Mouse (Mus musculus): ENCODE measurements at regions not wholly inside any gene's neighbourhood (a gene's known extent, or its start where the extent isn't known, plus 50 kb on each side); places are given as distances from the start of the nearest gene placed in this dataset.

GRCm38 (mm10) chr7:70972023-70972400 lies 379.3 kb downstream of the Gm10295 start:
- DNase-seq, result peak; percentile 71 to 84

DNA sequence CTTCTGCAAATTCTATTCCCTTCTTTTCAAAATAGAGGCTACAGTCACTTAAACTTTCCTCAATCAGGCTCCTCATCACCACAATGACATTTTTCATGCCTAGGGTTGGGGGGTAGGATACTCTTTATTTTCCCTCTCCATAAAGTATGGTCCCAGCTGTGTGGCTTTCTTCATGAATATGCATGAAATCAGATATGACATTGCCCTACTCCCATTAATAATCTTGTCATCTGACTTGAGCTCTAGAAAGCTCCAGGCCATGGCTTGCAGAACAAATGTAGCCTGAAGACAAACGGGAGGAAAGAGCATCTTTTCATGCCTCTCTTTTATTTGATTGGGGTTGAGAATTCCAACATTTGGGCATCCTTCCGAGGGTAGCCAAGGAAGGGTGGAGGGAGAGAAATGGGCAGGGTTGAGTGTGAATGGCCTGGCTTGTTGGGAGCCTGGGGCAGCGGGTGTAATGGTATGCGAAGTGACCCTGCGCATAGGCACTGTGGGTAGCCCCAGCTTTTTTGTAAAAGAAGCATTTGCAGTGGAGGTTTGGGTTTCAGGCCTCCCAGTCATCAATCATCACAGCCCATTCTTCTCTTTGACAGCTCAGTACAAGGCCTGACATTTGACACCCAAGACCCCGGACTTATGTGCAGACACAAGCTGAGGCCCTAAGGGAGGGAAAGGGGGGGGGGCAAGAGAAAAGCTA lies 379.8 kb downstream of the Gm10295 start:
- peak in 1 of 2 experiments; percentile 12 for DNase-seq

GRCm38 (mm10) chr7:70952318-70952959 lies 398.8 kb downstream of the Gm10295 start:
- no peak for DNase-seq

- peak in 1 of 2 experiments; percentile 17 for DNase-seq
Measured at GRCm38 (mm10) chr7:70948281-70948680, 403.0 kb downstream of the Gm10295 start.

DNA sequence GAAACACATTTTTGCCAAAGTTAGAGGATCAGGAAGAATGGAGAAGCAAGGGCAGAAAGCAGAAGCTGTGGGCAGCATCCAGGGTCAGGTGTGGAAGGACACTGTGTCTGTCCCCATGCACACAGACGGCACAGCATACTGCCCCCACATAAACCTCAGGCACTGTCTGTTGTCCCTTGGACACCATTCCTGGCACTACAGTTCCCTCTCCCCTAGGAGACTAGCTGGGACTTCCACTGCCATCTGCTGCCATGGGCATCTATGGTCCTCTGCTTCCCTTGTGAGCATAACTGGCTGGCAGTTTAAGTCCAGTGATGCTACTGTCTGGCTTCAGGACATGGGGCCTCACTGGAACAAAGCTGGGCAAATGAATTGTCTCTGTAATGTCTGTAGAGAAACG lies 405.0 kb downstream of the Gm10295 start:
- no peak for DNase-seq

DNA sequence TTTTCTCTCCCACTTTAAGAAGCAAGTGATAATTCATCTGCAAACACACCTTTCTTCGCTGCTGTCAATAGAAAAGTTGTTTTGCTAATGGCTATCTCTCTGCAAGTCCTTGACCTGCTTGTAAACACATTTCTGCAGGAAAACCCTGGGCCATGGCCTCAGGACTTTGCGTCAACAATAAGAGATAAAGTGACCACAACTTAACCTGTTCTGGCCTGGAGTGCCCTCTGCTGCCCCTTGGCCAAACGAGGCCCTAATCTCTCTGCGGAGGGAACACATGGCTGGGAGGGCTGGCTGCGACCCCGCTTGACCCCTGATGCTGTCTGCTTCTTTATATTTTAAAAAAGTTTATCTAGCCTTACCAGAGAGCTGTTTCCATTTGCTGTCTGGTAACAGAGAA lies 420.4 kb downstream of the Gm10295 start:
- peak; percentile 60 to 63 for DNase-seq

DNA sequence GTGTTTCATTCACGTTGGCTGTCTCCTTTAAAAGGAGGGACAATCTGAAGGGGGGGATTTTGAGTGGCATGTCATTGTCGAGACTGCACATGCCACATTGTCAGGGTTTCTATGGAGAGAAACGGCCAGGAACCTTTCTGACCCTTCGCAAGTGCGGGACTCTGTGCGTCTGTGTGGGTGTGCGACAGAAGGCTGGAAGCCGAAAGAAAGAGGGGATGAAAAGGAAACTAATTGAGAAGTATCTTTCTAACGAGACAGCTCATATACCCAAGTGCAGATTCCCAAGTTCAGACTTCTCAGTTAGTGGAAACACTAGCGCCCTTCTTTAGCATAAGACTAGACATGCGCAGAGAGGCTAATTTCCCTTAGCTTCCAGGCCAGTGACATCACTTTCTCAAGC lies 421.4 kb downstream of the Gm10295 start:
- DNase-seq, result no peak

GRCm38 (mm10) chr7:70928001-70928400 lies 423.3 kb downstream of the Gm10295 start:
- DNase-seq, result no peak

DNA sequence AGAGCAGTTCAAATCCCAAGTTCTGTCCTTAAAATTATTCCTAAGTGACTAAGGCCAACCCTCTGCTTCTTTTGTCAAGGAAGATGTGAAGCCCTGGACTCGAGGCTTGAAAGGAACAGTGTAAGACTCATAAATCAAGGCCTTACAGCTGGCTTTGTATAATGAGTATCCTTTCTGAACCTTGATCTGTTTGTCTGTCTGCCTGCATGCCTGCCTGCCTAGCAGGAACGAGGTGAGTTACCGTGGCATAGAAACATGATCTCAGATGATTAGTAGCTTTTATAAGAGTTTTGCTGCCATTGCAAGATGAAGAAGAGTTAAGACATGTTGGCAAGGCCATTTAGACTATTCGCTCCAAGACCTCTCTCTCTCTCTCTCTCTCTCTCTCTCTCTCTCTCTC lies 434.3 kb downstream of the Gm10295 start:
- DNase-seq, result peak; percentile 14 to 31

DNA sequence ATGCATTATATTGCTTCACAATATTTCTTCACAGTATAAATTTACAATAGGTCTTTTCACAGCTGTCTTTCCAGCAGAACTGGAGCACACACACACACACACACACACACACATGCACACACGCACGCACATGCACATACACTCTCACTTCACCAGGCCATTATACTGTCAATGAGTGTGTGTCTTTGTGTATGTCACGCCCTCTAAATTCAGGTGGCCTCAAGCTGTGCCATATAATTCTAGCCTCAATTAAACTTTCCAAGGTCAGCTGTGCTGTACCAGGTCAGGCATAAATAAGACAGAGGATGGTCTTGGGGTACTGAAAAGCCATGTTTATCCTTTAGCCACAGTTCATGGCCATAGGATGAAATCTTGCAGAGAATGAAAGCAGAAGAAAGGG lies 442.4 kb downstream of the Gm10295 start:
- DNase-seq, result no peak

DNA sequence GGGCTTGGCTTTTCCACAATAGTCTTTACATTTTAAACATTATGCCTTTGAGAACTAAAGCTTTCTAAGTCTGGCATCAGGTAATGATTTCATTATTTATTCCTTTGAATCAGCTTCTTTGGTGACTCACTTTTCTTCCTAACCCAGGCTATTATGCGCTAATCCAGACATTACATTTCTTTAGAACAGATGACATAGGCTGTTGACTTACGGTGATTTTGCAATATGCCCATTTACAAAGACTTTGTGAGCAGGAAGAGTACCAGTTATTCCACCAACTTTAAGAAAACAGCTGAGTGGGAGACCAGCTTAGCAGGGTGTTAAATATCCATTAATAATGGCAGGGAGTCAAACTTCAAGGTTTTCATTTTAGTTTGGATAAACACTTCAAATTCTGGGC lies 459.6 kb downstream of the Gm10295 start:
- DNase-seq, result no peak

DNA sequence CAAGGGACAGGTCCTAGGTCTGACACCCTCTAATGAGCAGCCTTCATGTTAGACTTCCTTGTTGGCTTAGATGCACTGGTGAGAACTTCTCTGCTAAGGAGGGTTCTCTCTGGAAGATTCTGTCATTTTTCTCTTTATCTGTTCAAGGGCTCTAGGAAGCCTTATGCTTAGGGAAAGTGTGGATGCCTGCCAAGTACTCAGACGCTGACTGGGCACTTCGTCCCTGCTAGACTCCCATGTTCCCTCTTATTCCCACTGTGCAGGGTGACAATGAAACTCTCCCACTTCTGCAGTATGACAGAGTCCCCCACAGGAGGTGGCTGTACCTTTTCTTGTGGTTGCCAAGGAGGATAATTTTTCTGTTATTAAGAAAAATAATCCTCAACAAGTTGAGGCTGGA lies 470.8 kb downstream of the Gm10295 start:
- DNase-seq, result peak; percentile 33 to 71

GRCm38 (mm10) chr7:70874393-70874792 lies 476.9 kb downstream of the Gm10295 start:
- DNase-seq, result no peak

DNA sequence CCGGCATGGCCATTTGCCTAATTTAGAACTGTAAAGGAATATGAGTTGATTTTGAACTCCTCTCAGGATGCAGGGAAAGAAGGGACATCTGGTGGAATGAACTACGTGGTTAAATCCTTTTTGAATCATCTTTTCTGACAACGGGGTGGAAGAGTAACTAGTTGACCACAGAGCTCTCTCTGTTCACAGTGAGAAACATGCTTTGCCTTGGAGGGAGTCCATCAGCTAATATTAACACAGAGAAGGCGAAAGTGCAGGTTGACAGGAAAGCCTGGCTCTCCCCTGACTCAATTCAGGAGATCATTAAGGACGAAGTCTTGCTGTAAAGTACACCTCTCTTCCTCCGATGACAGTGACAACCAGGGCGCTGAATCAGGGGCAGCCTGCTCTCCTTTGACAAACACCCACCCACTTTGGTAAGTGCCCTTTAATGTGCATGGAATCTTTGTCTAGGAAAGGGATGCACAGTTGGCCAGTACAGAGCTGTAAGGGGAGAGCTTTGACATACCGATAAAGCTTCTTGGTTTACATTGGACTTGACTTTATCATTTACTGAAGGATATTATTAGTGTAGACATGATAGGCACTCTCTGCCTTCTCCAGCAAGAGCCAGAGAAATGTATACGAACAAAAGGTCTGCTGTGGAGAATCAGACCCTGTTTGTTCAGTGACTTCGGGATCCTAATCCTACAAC lies 480.3 kb downstream of the Gm10295 start:
- no peak for DNase-seq

DNA sequence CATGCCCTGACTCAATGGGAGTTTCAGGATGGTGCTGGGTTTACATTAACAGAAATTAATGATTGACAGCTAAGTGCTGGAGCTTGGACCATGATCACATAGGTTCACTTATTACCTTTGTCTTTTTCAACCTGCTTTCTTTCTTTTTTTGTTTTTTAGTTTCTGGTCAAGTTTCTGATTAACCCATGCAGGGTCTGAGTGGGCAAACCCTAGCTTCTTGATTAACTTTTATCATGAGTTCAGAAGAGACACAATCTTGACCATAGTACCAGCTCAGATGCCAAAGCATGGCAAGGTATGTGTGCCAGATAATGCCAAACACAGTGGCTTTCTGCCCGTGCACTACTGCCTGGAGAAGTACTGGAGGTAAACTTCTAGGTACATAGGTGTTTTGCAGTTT lies 482.2 kb downstream of the Gm10295 start:
- peak; percentile 63 to 81 for DNase-seq

DNA sequence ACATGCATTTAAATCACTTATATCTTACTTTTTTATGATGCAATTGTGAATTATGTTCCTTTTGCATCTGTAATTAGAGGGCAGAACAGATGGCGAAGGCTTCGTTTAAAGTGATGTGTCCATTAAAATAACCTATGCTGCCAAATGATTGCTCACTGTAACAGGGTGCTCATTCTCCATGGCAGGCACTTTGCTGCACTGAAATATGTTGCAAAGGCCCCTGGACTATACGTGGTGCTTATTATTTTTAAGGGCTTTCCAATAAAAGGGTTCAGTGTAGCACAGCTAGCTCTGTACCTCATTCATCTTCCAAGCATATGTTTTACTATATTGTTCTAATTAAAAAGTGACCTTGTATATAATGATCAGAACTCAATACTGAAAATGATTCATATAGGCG lies 491.3 kb downstream of the Gm10295 start:
- DNase-seq, result no peak

DNA sequence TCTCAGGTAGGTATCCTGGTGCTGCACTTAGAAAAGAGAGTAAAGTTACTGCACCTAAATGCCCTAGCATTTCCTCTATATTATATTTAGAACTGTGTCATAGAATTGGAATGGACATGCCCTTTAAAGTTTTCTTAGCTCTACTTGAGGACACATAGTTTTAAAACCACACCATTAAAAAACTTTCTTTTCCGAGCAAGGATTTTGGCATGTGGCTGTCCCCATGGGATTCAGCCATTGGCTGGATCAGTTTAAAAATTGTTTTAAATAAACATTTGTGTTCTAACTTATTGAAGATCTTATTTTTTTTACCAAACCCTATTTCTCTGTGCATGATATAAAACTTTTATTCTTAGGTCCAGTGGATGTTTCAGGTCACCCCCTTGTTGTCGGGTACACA lies 484.2 kb upstream of the Nr2f2 start:
- DNase-seq, result peak in 1 of 2 experiments; percentile 44

GRCm38 (mm10) chr7:70848016-70848776 lies 481.7 kb upstream of the Nr2f2 start:
- DNase-seq, result no peak

GRCm38 (mm10) chr7:70847450-70847993 lies 481.0 kb upstream of the Nr2f2 start:
- peak; percentile 36 to 37 for DNase-seq

DNA sequence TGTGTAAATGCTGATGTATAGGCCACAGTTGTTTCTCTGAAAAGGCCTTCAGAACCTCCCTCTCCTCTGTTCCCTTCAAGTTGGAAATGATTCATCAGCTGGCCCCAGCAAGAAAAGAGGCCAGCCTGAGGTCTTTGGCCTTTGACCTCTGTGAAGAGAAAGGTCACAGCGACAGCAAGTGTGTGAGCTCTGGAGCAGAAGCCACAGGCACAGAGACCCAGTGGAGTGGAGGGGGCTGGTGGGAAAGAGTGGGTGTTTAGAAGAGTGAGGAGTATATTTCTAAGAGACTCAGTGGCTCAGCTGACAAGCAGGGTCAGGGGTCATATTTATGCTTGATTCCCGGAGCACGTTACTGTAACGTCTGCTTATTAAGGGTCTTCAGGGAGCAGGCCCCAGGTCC lies 479.5 kb upstream of the Nr2f2 start:
- peak in 1 of 2 experiments; percentile 36 for DNase-seq

DNA sequence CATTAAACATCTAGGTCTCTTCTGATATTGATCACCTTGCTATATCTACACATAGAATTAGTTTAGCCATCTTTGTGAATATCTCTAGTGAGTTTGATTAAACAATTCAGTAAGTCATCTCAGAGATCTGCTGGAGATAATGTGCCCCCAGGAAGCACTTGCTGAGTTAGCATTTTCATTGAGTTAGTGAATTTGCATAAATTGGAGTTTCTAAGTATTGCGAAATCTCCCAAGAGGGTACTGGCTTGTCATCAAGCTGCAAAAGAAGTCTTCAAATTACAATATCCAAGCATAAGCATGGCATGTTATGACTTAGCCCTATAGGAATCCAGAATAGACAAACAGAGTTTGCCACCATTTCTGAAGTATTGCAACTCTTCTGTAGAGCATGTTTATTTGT lies 473.6 kb upstream of the Nr2f2 start:
- no peak for DNase-seq

GRCm38 (mm10) chr7:70839190-70839589 lies 472.7 kb upstream of the Nr2f2 start:
- peak; percentile 24 to 62 for DNase-seq

Measured in kidney, postnatal 36 days (tissue).